Mouse (Mus musculus): ENCODE measurements around the gene Tmeff1.

DNA sequence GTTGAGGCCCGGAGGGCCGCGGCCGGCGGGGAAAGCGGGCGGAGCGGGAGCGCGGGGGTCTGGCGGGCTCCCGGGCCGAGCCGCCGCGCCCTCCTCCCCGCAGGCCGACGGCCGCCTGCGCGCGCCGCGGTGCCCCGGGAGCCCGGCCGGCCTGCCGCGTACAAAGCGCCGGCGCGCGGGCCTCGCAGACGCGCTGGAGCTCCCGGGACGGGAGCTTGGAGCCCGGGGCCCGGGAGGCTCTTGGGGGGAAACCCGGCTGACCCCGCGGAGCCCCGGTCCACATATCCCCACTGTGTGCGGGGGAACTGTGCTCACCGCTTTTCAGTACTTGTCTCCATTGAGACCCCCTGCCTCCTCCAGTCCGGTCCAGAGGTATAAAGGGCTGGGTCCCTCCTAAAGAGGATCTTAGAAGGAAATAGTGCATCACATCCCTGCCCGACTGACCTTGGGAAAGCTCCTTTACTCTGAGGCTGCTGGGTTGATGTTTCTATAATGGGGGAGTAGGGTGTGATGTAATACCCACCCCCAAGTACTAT is 44.3 kb upstream of the Tmeff1 start:
- TF ChIP-seq CTCF (IDR thresholded peaks at IDR 0.05; ENCODE audit: borderline replicate concordance, extremely low read depth, insufficient read depth, insufficient read length) = no peak
- TF ChIP-seq POLR2A (IDR thresholded peaks at IDR 0.05; ENCODE audit: borderline replicate concordance, extremely low read depth, insufficient read depth, insufficient read length, poor library complexity, severe bottlenecking) = 0 out of 2 replicates have a peak, but pooled peaks have one; percentile 17

All from brain, embryonic 14.5 days (tissue).